Mouse (Mus musculus): ENCODE results near the gene Cbx5.

Cbx5 gene

GRCm38 (mm10) chr15:103173251-103173650 lies 66.4 kb downstream of the Cbx5 start:
- in situ Hi-C loops (cut with MseI, MboI), result loop anchor here (5.0 kb wide), 2 partner anchors 161 to 186 kb away; no protein-coding TSS in a partner anchor

GRCm38 (mm10) chr15:103172537-103172936 lies 67.1 kb downstream of the Cbx5 start:
- in situ Hi-C loops (cut with MseI, MboI), result loop anchor here (5.0 kb wide), 2 partner anchors 160 to 185 kb away; no protein-coding TSS in a partner anchor

- in situ Hi-C loops (cut with MseI, MboI), result loop anchor here (5.0 kb wide), 2 partner anchors 159 to 184 kb away; no protein-coding TSS in a partner anchor
These were observed 68.3 kb downstream of the Cbx5 start for GRCm38 (mm10) chr15:103171276-103171675.

GRCm38 (mm10) chr15:103170316-103170679 lies 69.3 kb downstream of the Cbx5 start:
- in situ Hi-C loops (cut with MseI, MboI), result loop anchor here (5.0 kb wide), 2 partner anchors 158 to 183 kb away; no protein-coding TSS in a partner anchor

- in situ Hi-C loops (cut with MseI, MboI), result loop anchor here (5.0 kb wide), 2 partner anchors 157 to 182 kb away; no protein-coding TSS in a partner anchor
These were observed 69.9 kb downstream of the Cbx5 start for GRCm38 (mm10) chr15:103169612-103170315.

GRCm38 (mm10) chr15:103168801-103169611 lies 70.6 kb downstream of the Cbx5 start:
- in situ Hi-C loops (cut with MseI, MboI), result loop anchor here in 1 of 2 experiments (5.0 kb wide), 1 partner anchor 182 kb away; no protein-coding TSS in a partner anchor

GRCm38 (mm10) chr15:103167786-103168185 lies 71.8 kb downstream of the Cbx5 start:
- in situ Hi-C loops (cut with MseI, MboI), result loop anchor here in 1 of 2 experiments (5.0 kb wide), 1 partner anchor 180 kb away; no protein-coding TSS in a partner anchor

- in situ Hi-C loops (cut with MseI, MboI), result loop anchor here in 1 of 2 experiments (5.0 kb wide), 1 partner anchor 180 kb away; no protein-coding TSS in a partner anchor
These were observed 72.5 kb downstream of the Cbx5 start, which contains the start of gene Smug1 for GRCm38 (mm10) chr15:103167042-103167615. TSS of gene Smug1 (minus strand) at chr15:103167092.

GRCm38 (mm10) chr15:103165924-103166323 lies 73.7 kb downstream of the Cbx5 start:
- in situ Hi-C loops (cut with MseI, MboI), result loop anchor here in 1 of 2 experiments (5.0 kb wide), 1 partner anchor 179 kb away; no protein-coding TSS in a partner anchor

- in situ Hi-C loops (cut with MseI, MboI), result loop anchor here in 1 of 2 experiments (5.0 kb wide), 1 partner anchor 178 kb away; no protein-coding TSS in a partner anchor
These were observed 74.2 kb downstream of the Cbx5 start for GRCm38 (mm10) chr15:103165379-103165778.

GRCm38 (mm10) chr15:103163182-103163919 lies 76.3 kb downstream of the Cbx5 start:
- in situ Hi-C loops (cut with MseI, MboI), result no loop called here

- in situ Hi-C loops (cut with MseI, MboI), result no loop called here
These were observed 82.0 kb downstream of the Cbx5 start for GRCm38 (mm10) chr15:103157585-103157984.

GRCm38 (mm10) chr15:103156890-103157289 lies 82.7 kb downstream of the Cbx5 start:
- in situ Hi-C loops (cut with MseI, MboI), result no loop called here

GRCm38 (mm10) chr15:103155366-103156321 lies 84.0 kb downstream of the Cbx5 start:
- in situ Hi-C loops (cut with MseI, MboI), result no loop called here

- in situ Hi-C loops (cut with MseI, MboI), result no loop called here
These were observed 86.6 kb downstream of the Cbx5 start for GRCm38 (mm10) chr15:103152890-103153610.

- in situ Hi-C loops (cut with MseI, MboI), result no loop called here
These were observed 87.2 kb downstream of the Cbx5 start for GRCm38 (mm10) chr15:103152371-103152770.

- in situ Hi-C loops (cut with MseI, MboI), result no loop called here
These were observed 91.8 kb downstream of the Cbx5 start for GRCm38 (mm10) chr15:103147779-103148178.

GRCm38 (mm10) chr15:103147422-103147690 lies 92.3 kb downstream of the Cbx5 start:
- in situ Hi-C loops (cut with MseI, MboI), result no loop called here

Measured in mouse trophoblast stem cell (cell line).